11 mouse cellular contexts compared by ENCODE assay signal in genomic region chr6:113908066-113908465, GRCm38 (mm10).
A peak's percentile ranks its signal among the peaks of the same experiment; 100 is the strongest.
DNase-seq lines count a peak whose midpoint lies in the region; ATAC-seq and TF ChIP-seq lines count a peak whose summit lies in the region.
"Had no signal": no experiment of that assay in that cellular context is flagged by ENCODE, and none has a peak within 500 bp of the region (broad histone marks: within the 10 kb centered on the region; RNA-seq: fewer than 3 reads in every experiment).

No protein-coding gene starts in this region.

- TF ChIP-seq CTCF in layer of hippocampus, adult 2 months (conservative IDR thresholded peaks at IDR 0.05) = peak; percentile 70
- peak; percentile 50 for TF ChIP-seq CTCF in cortical plate, adult 2 months (IDR thresholded peaks at IDR 0.05; ENCODE audit: extremely low read depth, insufficient read depth, low read length)

- no peak for TF ChIP-seq POLR2A in cortical plate, adult 2 months (IDR thresholded peaks at IDR 0.05; ENCODE audit: extremely low read depth, insufficient read depth, low read length)

- no peak for DNase-seq in frontal cortex, postnatal 36 days (ENCODE audit: low spot score in 2 of 2)
- no peak for DNase-seq in layer of hippocampus, adult 2 months (ENCODE audit: low spot score in 2 of 2)
- no peak for DNase-seq in layer of hippocampus, adult 18-20 months (ENCODE audit: low spot score in 2 of 2)
- peak; percentile 82 for DNase-seq in brain, adult 2 months (ENCODE audit: low read depth, low spot score)
- no peak for DNase-seq in frontal cortex, postnatal 14 days (ENCODE audit: low spot score in 2 of 2)
- DNase-seq: adrenal gland, postnatal 10 days had no signal

- H3K4me3 ChIP-seq in layer of hippocampus, adult 2 months = no peak overlapping the region
- no peak overlapping the region for H3K4me3 ChIP-seq in cortical plate, adult 2 months (ENCODE audit: insufficient read depth, low read length)
- H3K4me3 ChIP-seq: embryonic facial prominence, embryonic 12.5 days had no signal

- ATAC-seq in frontal cortex, adult (ENCODE audit: low TSS enrichment) = peak; percentile 18; the same call in 1 of the 2 replicates
- ATAC-seq in megakaryocyte, adult 5-6 weeks (ENCODE audit: poor library complexity, severe bottlenecking) = no peak
- ATAC-seq: forebrain, embryonic 16.5 days had no signal

- H3K4me1 ChIP-seq in cortical plate, adult 2 months (ENCODE audit: control insufficient read depth, insufficient read depth, low read length) = peaks cover 9% of the 10 kb centered on the region
- H3K4me1 ChIP-seq: embryonic facial prominence, embryonic 12.5 days had no signal

- no peak overlapping the region for H3K27ac ChIP-seq in layer of hippocampus, adult 2 months
- H3K27ac ChIP-seq in cortical plate, adult 2 months (ENCODE audit: insufficient read depth, low read length) = no peak overlapping the region
- H3K27ac ChIP-seq: embryonic facial prominence, embryonic 12.5 days had no signal
